Mouse (Mus musculus): ENCODE data around the gene Phf11b.
"Not testable (repeated sequence)": the region's sequence is repeated elsewhere in the genome, so short reads cannot be mapped to it uniquely, and the experiment has no call there.

GRCm38 (mm10) chr14:59319970-59320369, 21.2 kb downstream of the Phf11b start:
- not testable (repeated sequence) for TF ChIP-seq SRF (IDR thresholded peaks at IDR 0.05; ENCODE audit: control insufficient read depth, insufficient read length, low read depth); TCF12 (IDR thresholded peaks at IDR 0.05; ENCODE audit: insufficient read depth, poor library complexity, severe bottlenecking)
